Mouse (Mus musculus) MEL (cell line): Measurements from ENCODE around the gene Smim10l1.

Source experiments
- CTCF ChIP-seq, 3 experiments: IDR thresholded peaks in 2 of 3; conservative IDR thresholded peaks in 1 of 3; 2 replicates each; pipeline ENCODE4 v1.5.1; 2011 to 2012; ENCODE audit warnings: low read length in 3 of 3, low read depth in 2 of 3, mild to moderate bottlenecking in 2 of 3, improper control_type of control experiment in 1 of 3, inconsistent platforms in 1 of 3, mixed read lengths in 1 of 3, moderate library complexity in 1 of 3; ENCODE audit not compliant: control insufficient read depth in 1 of 3, insufficient read depth in 1 of 3, poor library complexity in 1 of 3, severe bottlenecking in 1 of 3
- E2F4 ChIP-seq: IDR thresholded peaks from 2 replicates; pipeline ENCODE4 v1.6.1; 2011; ENCODE audit warnings: low read depth, low read length, improper control_type of control experiment, borderline replicate concordance
- EP300 ChIP-seq, 2 experiments: IDR thresholded peaks; 2 replicates each; pipeline ENCODE4 v1.6.1; 2011; ENCODE audit warnings: improper control_type of control experiment in 2 of 2, low read length in 2 of 2, low read depth in 1 of 2, mild to moderate bottlenecking in 1 of 2
- HCFC1 ChIP-seq: IDR thresholded peaks from 2 replicates; pipeline ENCODE4 v1.6.1; 2012; ENCODE audit warnings: low read depth, mild to moderate bottlenecking, inconsistent platforms, low read length, improper control_type of control experiment, moderate library complexity
- MAFK ChIP-seq: IDR thresholded peaks from 2 replicates; pipeline ENCODE4 v1.6.1; 2011; ENCODE audit warnings: low read depth, mild to moderate bottlenecking, low read length, improper control_type of control experiment, borderline replicate concordance
- MAX ChIP-seq: IDR thresholded peaks from 2 replicates; pipeline ENCODE4 v1.6.1; 2011; ENCODE audit warnings: low read length, improper control_type of control experiment
- MAZ ChIP-seq: IDR thresholded peaks from 2 replicates; pipeline ENCODE4 v1.6.1; 2012; ENCODE audit warnings: low read depth, mild to moderate bottlenecking, inconsistent platforms, low read length, improper control_type of control experiment
- MEF2A ChIP-seq: IDR thresholded peaks from 2 replicates; pipeline ENCODE4 v1.6.1; 2014; ENCODE audit warnings: low read depth, mild to moderate bottlenecking, inconsistent platforms, low read length, improper control_type of control experiment; ENCODE audit not compliant: poor library complexity, insufficient replicate concordance, severe bottlenecking; ENCODE audit errors: extremely low read depth
- MXI1 ChIP-seq: IDR thresholded peaks from 2 replicates; pipeline ENCODE4 v1.6.1; 2011; ENCODE audit warnings: mild to moderate bottlenecking, low read depth, low read length, improper control_type of control experiment
- POLR2A ChIP-seq, 2 experiments: IDR thresholded peaks; 2 replicates each; pipeline ENCODE4 v1.6.1; 2011 to 2012; ENCODE audit warnings: low read length in 2 of 2, mild to moderate bottlenecking in 2 of 2, control low read depth in 1 of 2, improper control_type of control experiment in 1 of 2, low read depth in 1 of 2, moderate library complexity in 1 of 2; ENCODE audit not compliant: control insufficient read depth in 1 of 2, insufficient read depth in 1 of 2, poor library complexity in 1 of 2
- POLR2AphosphoS2 ChIP-seq: IDR thresholded peaks from 2 replicates; pipeline ENCODE4 v1.6.1; 2011; ENCODE audit warnings: low read length, improper control_type of control experiment
- TAL1 ChIP-seq: IDR thresholded peaks from 2 replicates; pipeline ENCODE4 v1.6.1; 2012; ENCODE audit warnings: mild to moderate bottlenecking, inconsistent platforms, low read length, moderate library complexity, mixed read lengths
- ZC3H11A ChIP-seq: IDR thresholded peaks from 2 replicates; pipeline ENCODE4 v1.6.1; 2012; ENCODE audit warnings: low read depth, mild to moderate bottlenecking, inconsistent platforms, low read length, improper control_type of control experiment
- ZKSCAN1 ChIP-seq: IDR thresholded peaks from 2 replicates; pipeline ENCODE4 v1.6.1; 2012; ENCODE audit warnings: low read depth, mild to moderate bottlenecking, inconsistent platforms, low read length, improper control_type of control experiment, moderate library complexity

DNA sequence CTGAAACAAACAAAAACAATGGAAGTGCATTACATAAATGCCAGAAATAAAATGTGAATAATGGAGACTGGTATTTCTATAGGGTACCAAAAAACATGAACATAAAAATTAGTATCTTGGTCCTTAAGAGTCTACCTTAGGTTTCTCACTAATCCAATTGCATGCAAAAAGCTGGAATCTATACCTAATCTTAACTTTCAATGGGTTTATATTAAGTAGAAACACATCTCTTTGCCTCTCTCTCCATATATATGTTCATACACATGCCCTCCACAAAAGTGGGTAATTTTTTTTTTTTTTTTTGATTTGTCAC is at the start of gene Smim10l1:
- TF ChIP-seq ZKSCAN1 (no peak), TAL1 (no peak), POLR2A (IDR thresholded peaks at IDR 0.05; ENCODE audit: control insufficient read depth in 1 of 2, insufficient read depth in 1 of 2, low read depth in 1 of 2, low read length in 2 of 2, poor library complexity in 1 of 2) (no peak), CTCF (IDR thresholded peaks at IDR 0.05 in 2 of 3, conservative IDR thresholded peaks at IDR 0.05 in 1 of 3; ENCODE audit: control insufficient read depth in 1 of 3, insufficient read depth in 1 of 3, low read depth in 2 of 3, low read length in 3 of 3, poor library complexity in 1 of 3, severe bottlenecking in 1 of 3) (no peak), MAZ (no peak), ZC3H11A (no peak), MXI1 (no peak), HCFC1 (no peak), MEF2A (no peak), E2F4 (no peak), MAFK (no peak), POLR2AphosphoS2 (no peak), EP300 (IDR thresholded peaks at IDR 0.05; ENCODE audit: low read depth in 1 of 2, low read length in 2 of 2) (no peak), MAX (no peak)
